Mouse (Mus musculus) layer of hippocampus, postnatal 36 days (tissue): Measurements from ENCODE around the gene Celsr2. TPM values are rescaled to one million over a fixed set of nuclear protein-coding genes. Genes with fewer than 3 reads are reported as not detected.

ENCODE experiments used
- DNase-seq, 2 experiments: peaks; one replicate each; pipeline ENCODE4 v3.0.0; 2022
- total RNA-seq, 2 experiments: library from RNA; stranded (reverse); gene quantifications; 2 replicates each; pipeline ENCODE4 v1.2.3; 2021

Celsr2 gene
- total RNA-seq, 2 experiments from 2014 or later: 178 to 190 TPM

GRCm38 (mm10) chr3:108378875-108379663 is 36.3 kb downstream of the Celsr2 start:
- no peak for DNase-seq

DNA sequence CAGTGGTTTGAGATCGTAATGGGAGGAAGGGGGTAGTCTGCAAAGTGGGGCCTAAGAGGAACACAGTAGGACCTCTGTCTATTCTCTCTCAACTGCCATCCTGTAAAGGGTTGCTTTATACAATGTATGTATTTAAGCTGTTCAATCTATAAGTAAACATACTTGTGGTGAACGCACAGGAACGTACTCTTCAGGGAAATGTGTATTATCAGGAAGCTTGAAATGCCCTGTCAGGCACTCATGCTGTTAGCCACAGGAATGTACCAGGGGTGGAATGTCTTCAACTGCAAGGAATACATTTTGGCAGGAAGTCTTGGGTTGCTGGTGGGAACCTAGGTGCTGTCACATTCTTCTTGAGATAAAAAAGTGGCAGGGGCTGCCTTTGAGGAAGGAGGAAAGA is 42.7 kb downstream of the Celsr2 start:
- no peak for DNase-seq

- DNase-seq: no peak
Observed at GRCm38 (mm10) chr3:108372274-108372673, 43.1 kb downstream of the Celsr2 start.

DNA sequence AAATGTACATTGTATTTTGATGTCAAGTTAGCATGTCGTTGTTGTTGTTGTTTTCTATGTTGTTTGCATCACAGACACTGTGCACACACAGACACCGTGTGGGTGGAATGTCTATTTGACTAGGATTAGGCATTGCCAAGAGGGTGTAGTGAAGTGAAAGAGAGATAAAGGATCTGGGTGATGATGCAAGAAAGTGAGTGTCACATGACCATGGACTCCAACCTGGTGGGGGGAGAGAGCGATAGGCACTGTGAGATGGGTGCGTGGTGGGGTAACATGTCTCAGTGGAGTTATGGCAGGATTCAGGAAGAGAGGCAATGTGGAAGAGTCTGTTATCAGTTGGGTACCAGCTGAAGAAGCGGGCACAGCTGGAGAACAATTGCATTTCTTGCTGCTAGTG is 46.6 kb downstream of the Celsr2 start:
- no peak for DNase-seq

GRCm38 (mm10) chr3:108367828-108368227 is 47.5 kb downstream of the Celsr2 start:
- no peak for DNase-seq

GRCm38 (mm10) chr3:108367173-108367572 is 48.2 kb downstream of the Celsr2 start:
- DNase-seq: no peak

GRCm38 (mm10) chr3:108364270-108364995 is 50.9 kb downstream of the Celsr2 start, which contains the start of gene Mybphl:
Mybphl (plus strand) TSS chr3:108364911.
- DNase-seq: no peak

- DNase-seq: no peak
Observed at GRCm38 (mm10) chr3:108363626-108364025, 51.7 kb downstream of the Celsr2 start.

- no peak for DNase-seq
Observed at GRCm38 (mm10) chr3:108360894-108361293, 54.5 kb downstream of the Celsr2 start.

DNA sequence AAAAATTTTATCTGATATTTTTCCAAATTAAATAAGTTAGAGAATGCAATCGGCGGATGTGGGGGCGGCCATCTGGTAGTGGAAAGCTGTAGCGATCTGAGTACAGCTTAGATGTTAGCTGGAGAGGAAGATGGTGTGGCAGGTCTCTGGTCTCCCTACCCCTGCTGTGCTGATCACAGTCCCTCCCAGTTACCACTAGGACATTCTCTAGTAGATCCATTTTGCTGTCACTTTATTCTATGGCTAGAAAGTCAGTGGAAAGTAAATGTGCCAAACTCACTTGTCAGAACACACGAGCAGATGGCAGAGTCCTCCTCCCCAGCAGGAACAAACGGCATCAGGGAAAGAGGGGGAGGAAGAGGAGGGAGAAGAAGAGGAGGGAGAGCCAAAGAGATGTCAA is 56.9 kb downstream of the Celsr2 start:
- peak; percentile 70 for DNase-seq

GRCm38 (mm10) chr3:108357051-108357450 is 58.3 kb downstream of the Celsr2 start:
- DNase-seq: no peak

DNA sequence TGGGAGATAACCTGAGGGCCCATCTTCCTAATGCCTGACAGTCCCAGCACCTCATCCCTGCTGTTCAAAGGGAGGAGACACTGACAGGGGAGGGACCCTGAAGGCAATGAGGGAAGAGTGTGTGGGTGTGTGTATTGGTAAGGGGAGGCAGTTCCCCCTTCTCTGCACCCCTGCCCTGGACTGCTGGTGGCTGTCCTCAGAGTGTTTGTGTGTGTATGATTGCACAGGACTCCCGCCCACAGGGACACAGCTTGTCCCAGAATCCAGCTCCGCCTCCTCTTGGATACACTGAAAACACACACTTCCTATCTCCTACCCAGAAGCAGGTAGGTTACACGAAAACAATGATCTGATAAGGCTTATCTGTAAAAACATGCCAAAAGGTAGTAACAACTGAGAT is 60.1 kb downstream of the Celsr2 start:
- no peak for DNase-seq

DNA sequence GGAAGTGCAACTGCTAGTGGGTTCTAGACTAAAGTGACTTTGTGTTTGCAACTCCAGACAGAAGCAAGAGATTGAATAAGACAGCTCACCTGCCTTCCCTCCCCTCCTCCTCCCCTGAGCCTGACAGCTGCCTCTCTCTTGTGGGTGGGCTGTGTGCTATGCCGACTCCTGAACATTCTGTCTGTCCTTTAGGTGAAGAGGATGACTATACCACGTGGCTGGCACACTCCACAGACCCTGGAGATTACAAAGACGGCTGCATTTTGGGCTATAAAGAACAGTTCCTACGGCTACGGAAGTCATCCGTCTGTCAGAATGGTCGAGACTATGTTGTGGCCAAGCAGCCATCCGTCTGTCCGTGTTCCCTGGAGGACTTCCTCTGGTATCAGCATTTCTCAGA is 67.0 kb downstream of the Celsr2 start:
- no peak for DNase-seq

DNA sequence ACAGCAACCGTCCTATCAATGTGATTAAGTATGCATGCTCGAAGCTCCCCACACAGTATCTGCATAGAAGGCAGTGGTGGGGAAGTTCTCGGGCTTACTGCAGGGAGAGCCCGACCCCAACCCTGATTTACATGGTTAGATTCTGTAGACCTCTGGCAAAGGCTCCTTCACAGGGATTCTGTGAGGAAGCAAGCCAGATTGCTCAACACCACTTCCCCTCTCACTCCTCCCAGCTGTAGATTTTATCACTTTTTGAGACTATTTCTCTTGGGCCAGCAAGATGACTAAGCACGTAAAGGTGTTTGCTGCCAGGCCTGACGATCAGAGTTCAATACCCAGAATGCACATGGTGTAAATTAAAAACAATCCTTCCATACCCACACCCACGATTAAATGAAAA is 69.5 kb downstream of the Celsr2 start:
- no peak for DNase-seq

GRCm38 (mm10) chr3:108342185-108342584 is 73.2 kb downstream of the Celsr2 start:
- no peak for DNase-seq

- no peak for DNase-seq
Observed at GRCm38 (mm10) chr3:108341040-108341439, 74.3 kb downstream of the Celsr2 start.

Other genes starting within 250 kb of the Celsr2 start
- 10 to 100 TPM; 65.0 to 69.0 TPM for gene Amigo1, start 229.2 kb downstream of the Celsr2 start, total RNA-seq
- gene Cyb561d1, start 214.3 kb downstream of the Celsr2 start, total RNA-seq: 10 to 100 TPM; 16.4 to 16.5 TPM
- gene Atxn7l2, start 204.6 kb downstream of the Celsr2 start, total RNA-seq: 10 to 100 TPM; 25.7 to 28.9 TPM
- 1 to 10 TPM; 2.0 to 2.3 TPM for gene Sypl2, start 188.9 kb downstream of the Celsr2 start, total RNA-seq
- gene Psma5, start 158.6 kb downstream of the Celsr2 start, total RNA-seq: 10 to 100 TPM; 70.9 to 81.1 TPM
- gene Sort1, start 131.5 kb downstream of the Celsr2 start, total RNA-seq: 100 to 1,000 TPM; 345 to 381 TPM
- gene Mybphl, start 50.6 kb downstream of the Celsr2 start, total RNA-seq: 1 to 10 TPM; 1.8 to 1.9 TPM
- gene Psrc1, start 31.7 kb downstream of the Celsr2 start, total RNA-seq: 10 to 100 TPM; 18.4 TPM
- 100 to 1,000 TPM; 190 to 210 TPM for gene Sars, start 29.7 kb upstream of the Celsr2 start, total RNA-seq
- 1 to 10 TPM; 2.4 to 2.9 TPM for gene 1700013F07Rik, start 118.6 kb upstream of the Celsr2 start, total RNA-seq
- gene 5330417C22Rik, start 121.0 kb upstream of the Celsr2 start, total RNA-seq: 10 to 100 TPM; 26.1 to 29.7 TPM
- 10 to 100 TPM; 51.2 to 54.0 TPM for gene Tmem167b, start 146.9 kb upstream of the Celsr2 start, total RNA-seq
- gene Taf13, start 156.1 kb upstream of the Celsr2 start, total RNA-seq: 10 to 100 TPM; 25.1 to 26.2 TPM
- 100 to 1,000 TPM; 129 to 132 TPM for gene Wdr47, start 175.7 kb upstream of the Celsr2 start, total RNA-seq
- 10 to 100 TPM; 29.1 to 29.4 TPM for gene Clcc1, start 238.4 kb upstream of the Celsr2 start, total RNA-seq